Mouse (Mus musculus) forebrain, postnatal 0 days (tissue): ENCODE measurements around the gene Pcbp3. TPM values are rescaled to one million over a fixed set of nuclear protein-coding genes. Genes with fewer than 3 reads are reported as not detected.

Experiments
- ATAC-seq: fragments of 200-750 bp; cut with Nextera tagmentation; 2 replicates; pipeline ENCODE4 v1.8.0; 2017; ENCODE audit warnings: mild to moderate bottlenecking, moderate library complexity
- DNase-seq: peaks from one replicate; pipeline ENCODE4 v3.0.0-alpha.2; 2015
- H3K27ac ChIP-seq: fragments of 300-500 bp; sonication (generic); 2 replicates; pipeline ENCODE4 v1.5.1; 2014; ENCODE audit warnings: low read depth, mild to moderate bottlenecking, antibody characterized with exemption, low read length, moderate library complexity, mixed read lengths
- H3K27me3 ChIP-seq: fragments of 300-500 bp; sonication (generic); 2 replicates; pipeline ENCODE4 v1.6.1; 2014; ENCODE audit warnings: mild to moderate bottlenecking, low read length, mixed read lengths; ENCODE audit not compliant: insufficient read depth
- H3K36me3 ChIP-seq: fragments of 300-500 bp; sonication (generic); 2 replicates; pipeline ENCODE4 v1.6.1; 2014; ENCODE audit warnings: mild to moderate bottlenecking, moderate library complexity; ENCODE audit not compliant: insufficient read depth
- H3K4me1 ChIP-seq: fragments of 300-500 bp; sonication (generic); 2 replicates; pipeline ENCODE4 v1.6.1; 2014; ENCODE audit warnings: antibody characterized with exemption; ENCODE audit not compliant: insufficient read depth
- H3K4me2 ChIP-seq: fragments of 300-500 bp; sonication (generic); 2 replicates; pipeline ENCODE4 v1.6.1; 2014; ENCODE audit warnings: low read depth, mild to moderate bottlenecking, moderate library complexity
- H3K4me3 ChIP-seq: fragments of 300-500 bp; sonication (generic); 2 replicates; pipeline ENCODE4 v1.5.1; 2014; ENCODE audit warnings: low read depth, low read length, mixed read lengths
- H3K9ac ChIP-seq: fragments of 300-500 bp; sonication (generic); 2 replicates; pipeline ENCODE4 v1.6.1; 2014; ENCODE audit warnings: mild to moderate bottlenecking
- H3K9me3 ChIP-seq: fragments of 300-500 bp; sonication (generic); 2 replicates; pipeline ENCODE4 v1.6.1; 2016; ENCODE audit warnings: low read length
- CTCF ChIP-seq: sonication (generic); IDR thresholded peaks from 2 replicates; pipeline ENCODE4 v1.5.1; 2016; ENCODE audit warnings: antibody characterized with exemption, control low read depth, low read depth
- WGBS: fragments of 180-500 bp; shearing (Covaris S2); extraction: QIAGEN DNeasy Blood & Tissue Kit; methylation state at CpG from one replicate; pipeline ENCODE4 v1.1.7; 2014; 5-methylcytosine and 5-hydroxymethylcytosine counted together
- polyA plus RNA-seq: library from polyadenylated mRNA; unstranded; fragments of >200 nt; fragmentation: Nextera tagmentation; extraction: Ambion mirVana; gene quantifications from 2 replicates; pipeline ENCODE4 v1.2.1, GENCODE M21; 2015
- total RNA-seq: library from RNA; depleted of rRNA; stranded (reverse); fragments of >200 nt; gene quantifications from 2 replicates; pipeline ENCODE4 v1.2.3, GENCODE M21; 2014

The Pcbp3 gene
- total and polyA plus RNA-seq, 2 experiments from 2014 or later = 40.4 to 78.6 TPM

DNA sequence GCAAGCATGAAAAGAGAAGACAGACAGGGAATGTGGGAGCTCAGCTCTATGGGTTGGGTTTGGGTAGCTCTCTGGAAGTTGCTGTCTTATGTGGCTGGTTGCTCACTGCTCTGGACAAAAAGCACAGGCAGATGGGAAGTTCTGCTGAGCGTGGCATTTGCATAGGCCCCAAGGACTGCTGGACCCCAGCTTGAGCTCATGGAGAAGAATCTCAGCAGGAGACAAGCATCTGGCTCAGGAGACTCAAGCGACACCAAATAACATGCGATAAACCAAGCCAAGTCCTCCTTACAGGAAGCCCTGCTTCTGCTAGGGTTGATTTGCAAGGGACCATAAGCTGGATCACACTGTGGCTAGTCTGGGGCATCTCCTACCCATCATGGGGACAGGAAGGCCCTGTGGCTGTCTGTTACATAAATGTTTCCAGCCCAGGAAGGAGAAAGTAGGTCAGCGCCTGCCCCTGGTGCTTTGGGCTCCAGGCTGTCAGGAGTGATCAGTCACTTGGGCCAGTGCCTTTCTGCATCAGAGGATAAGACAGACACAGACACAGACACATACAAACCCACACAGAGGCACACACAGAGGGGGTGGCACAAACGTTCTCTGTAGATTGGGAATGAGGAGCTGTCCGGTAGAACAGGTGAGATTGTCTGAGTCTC lies 159.7 kb downstream of the Pcbp3 start:
- Histone ChIP-seq H3K4me3 (no peak overlapping the region), H3K9me3 (no peaks in the 10 kb centered on the region), H3K27ac (no peak overlapping the region), H3K36me3 (peaks cover 6% of the 10 kb centered on the region), H3K27me3 (no peaks in the 10 kb centered on the region), H3K9ac (no peak overlapping the region), H3K4me1 (no peaks in the 10 kb centered on the region), H3K4me2 (no peak overlapping the region)
- ATAC-seq (no peak), DNase-seq (no peak)
- 82% methylated on average over 6 of the region's 6 CpGs for WGBS
- TF ChIP-seq CTCF = no peak

DNA sequence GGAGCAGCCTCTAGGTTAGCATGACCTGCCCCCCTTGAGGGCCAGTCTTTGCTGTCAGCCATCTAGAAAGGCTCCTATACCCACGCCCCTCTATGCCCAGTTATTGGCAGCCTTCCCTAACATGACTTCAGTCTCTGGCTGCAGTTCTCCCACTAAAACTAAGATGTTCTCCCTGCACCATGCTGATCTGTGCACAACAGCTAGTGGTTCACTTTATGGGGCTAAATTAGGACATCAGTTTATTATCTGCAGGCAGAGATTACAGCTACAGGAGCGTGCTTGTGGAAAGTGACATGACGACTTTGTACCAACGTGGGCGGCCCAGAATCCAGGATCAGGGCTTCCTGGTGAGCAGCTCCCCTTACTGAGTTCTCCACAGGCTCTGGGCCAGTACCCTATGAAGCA lies 160.4 kb downstream of the Pcbp3 start:
- no peaks in the 10 kb centered on the region for H3K4me1 ChIP-seq
- no peak overlapping the region for H3K4me3 ChIP-seq
- DNase-seq = no peak
- TF ChIP-seq CTCF = no peak
- no peak overlapping the region for H3K9ac ChIP-seq
- ATAC-seq = no peak
- H3K9me3 ChIP-seq = no peaks in the 10 kb centered on the region
- 59% methylated on average over 5 of the region's 5 CpGs for WGBS
- H3K36me3 ChIP-seq = peaks cover 6% of the 10 kb centered on the region
- no peaks in the 10 kb centered on the region for H3K27me3 ChIP-seq
- H3K4me2 ChIP-seq = no peak overlapping the region
- H3K27ac ChIP-seq = no peak overlapping the region

DNA sequence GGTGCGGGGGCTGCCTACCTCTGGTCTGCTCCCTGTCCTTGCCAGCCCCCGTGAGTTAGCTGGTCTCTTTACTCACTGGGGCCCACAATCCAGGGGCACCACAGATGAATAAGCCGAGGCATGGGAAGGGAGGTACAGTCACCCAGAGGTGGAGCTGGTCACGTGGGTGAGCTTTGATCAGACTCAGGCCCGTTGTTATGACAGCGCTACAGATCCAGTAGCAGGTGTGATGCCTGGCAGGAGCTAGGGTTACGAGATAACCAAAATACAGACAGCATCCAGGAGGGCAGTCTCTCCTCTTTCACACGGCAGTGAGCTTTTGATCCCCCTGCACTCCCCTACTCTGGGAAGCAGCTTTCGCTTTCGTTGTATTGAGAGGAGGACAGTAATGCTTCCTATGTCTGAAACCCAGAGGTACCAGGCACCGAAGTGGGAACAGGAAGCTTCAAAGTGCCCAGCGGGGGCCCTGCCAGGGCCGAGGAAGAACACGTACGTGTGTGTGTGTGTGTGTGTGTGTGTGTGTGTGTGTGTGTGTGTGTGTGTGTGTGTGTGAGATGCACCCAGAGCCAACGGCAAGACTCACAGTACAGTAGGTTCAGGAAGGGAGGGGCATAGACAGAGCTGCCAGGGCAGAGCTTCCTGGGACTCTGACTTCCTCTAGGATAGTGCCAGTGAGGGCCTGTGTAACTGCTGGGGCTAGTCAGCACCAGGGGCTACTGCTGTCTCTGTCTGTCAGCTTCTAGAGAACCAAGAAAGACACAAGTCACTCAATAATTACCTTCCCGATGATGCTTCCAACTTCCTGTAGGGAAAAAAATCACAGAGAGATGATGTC lies 162.7 kb downstream of the Pcbp3 start:
- Histone ChIP-seq H3K9me3 (no peaks in the 10 kb centered on the region), H3K9ac (no peak overlapping the region), H3K4me1 (no peaks in the 10 kb centered on the region), H3K36me3 (peaks cover 6% of the 10 kb centered on the region), H3K27me3 (no peaks in the 10 kb centered on the region), H3K4me3 (no peak overlapping the region), H3K27ac (no peak overlapping the region), H3K4me2 (no peak overlapping the region)
- DNase-seq (no peak), ATAC-seq (no peak)
- no peak for TF ChIP-seq CTCF
- WGBS = 83% methylated on average over 17 of the region's 17 CpGs

DNA sequence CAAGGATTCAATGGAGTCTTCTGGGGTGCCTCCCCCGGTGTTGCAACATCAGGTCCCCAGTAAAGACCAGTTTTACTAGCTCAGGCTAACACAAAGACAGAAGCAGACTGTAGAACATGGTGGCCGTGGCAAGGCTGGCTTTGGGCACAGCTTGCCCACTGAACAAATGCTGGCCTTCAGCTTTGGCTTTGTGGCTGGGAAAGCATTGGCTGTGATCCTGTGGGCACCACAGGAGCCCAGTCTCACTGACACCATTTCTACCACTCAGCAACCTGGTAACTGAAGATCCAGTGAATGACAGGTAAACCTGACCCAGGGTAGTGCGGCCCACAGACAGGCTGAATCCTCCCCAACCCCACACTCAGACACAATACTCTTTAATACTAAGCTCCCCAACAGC lies 167.6 kb downstream of the Pcbp3 start:
- H3K27me3 ChIP-seq = no peaks in the 10 kb centered on the region
- peaks cover 10% of the 10 kb centered on the region for H3K36me3 ChIP-seq
- H3K9me3 ChIP-seq = no peaks in the 10 kb centered on the region
- ATAC-seq = no peak
- 89% methylated on average over 3 of the region's 3 CpGs for WGBS
- no peak for DNase-seq
- no peak overlapping the region for H3K4me2 ChIP-seq
- no peak overlapping the region for H3K9ac ChIP-seq
- TF ChIP-seq CTCF = no peak
- no peak overlapping the region for H3K4me3 ChIP-seq
- no peaks in the 10 kb centered on the region for H3K4me1 ChIP-seq
- no peak overlapping the region for H3K27ac ChIP-seq

DNA sequence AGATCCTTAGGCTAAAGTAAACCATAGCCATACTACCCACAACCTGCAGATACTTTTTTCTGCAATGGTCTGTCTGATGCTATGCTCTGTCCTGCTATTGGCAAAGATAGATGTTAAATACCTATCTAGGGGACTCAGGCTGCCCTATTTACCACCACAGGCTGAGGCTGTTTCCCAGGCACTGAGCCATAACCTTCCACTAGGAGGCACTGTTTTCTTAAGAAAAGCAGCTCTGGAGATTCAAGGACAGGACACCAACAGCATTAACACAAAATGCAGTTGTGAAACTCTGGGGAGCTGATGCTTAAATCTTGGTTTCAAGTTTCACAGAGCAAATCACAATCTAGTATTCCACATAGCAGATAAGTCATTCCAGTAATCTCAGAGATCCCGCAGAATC lies 170.2 kb downstream of the Pcbp3 start:
- Histone ChIP-seq H3K4me1 (no peaks in the 10 kb centered on the region), H3K36me3 (peaks cover 20% of the 10 kb centered on the region), H3K27me3 (no peaks in the 10 kb centered on the region), H3K9me3 (no peaks in the 10 kb centered on the region), H3K4me3 (no peak overlapping the region), H3K9ac (no peak overlapping the region), H3K27ac (no peak overlapping the region), H3K4me2 (no peak overlapping the region)
- ATAC-seq (no peak), DNase-seq (peak; percentile 18)
- WGBS = 82% methylated on average over 1 of the region's 1 CpGs
- peak; percentile 65 for TF ChIP-seq CTCF

DNA sequence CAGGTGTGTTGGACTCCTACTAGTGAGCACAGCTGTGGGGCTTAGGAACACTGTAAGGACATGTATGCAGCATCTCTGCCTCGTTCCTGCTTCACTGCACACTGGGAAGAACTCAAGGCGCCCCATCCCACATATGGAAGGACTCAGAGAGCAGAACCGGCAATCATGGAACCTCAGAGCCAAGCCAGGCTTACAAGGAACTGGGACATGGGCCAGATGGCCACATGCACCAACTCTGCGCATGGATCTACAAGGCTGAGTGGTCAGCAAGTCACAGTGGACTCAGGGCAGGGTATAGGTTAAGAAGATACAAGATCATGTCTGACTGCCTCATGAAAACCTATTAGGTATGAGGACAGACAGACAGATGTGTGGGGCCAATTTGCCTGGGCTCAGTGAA lies 171.8 kb downstream of the Pcbp3 start:
- DNase-seq (no peak), ATAC-seq (no peak)
- Histone ChIP-seq H3K36me3 (peaks cover 23% of the 10 kb centered on the region), H3K27ac (no peak overlapping the region), H3K4me2 (no peak overlapping the region), H3K4me1 (no peaks in the 10 kb centered on the region), H3K9me3 (no peaks in the 10 kb centered on the region), H3K9ac (no peak overlapping the region), H3K4me3 (no peak overlapping the region), H3K27me3 (no peaks in the 10 kb centered on the region)
- no peak for TF ChIP-seq CTCF
- 86% methylated on average over 4 of the region's 4 CpGs for WGBS

DNA sequence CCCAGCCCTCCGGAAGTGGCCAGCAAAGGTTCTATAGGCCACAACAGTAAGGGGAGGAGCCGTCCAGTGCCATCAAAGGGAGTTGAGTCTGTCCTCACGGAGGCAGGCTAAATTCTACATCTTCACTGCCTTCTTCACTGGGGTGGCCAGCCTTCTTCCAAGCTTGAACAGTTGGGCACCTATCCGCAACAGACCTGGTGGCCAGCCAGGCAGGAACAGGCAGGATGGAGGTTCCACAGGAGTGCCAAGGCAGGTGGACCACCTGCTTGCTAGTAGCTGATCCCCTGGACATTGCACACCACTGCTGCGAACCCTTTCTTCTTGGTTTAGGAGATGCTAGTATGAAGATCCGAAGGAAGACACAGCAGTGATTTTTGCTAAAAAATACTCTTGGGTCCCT lies 176.4 kb downstream of the Pcbp3 start:
- TF ChIP-seq CTCF = no peak

More for the DNA sequence above, 176.4 kb downstream of the Pcbp3 start:
- DNase-seq = no peak
- 85% methylated on average over 6 of the region's 6 CpGs for WGBS
- Histone ChIP-seq H3K4me2 (no peak overlapping the region), H3K9me3 (no peaks in the 10 kb centered on the region), H3K4me3 (no peak overlapping the region), H3K36me3 (peaks cover 18% of the 10 kb centered on the region), H3K27ac (no peak overlapping the region), H3K27me3 (no peaks in the 10 kb centered on the region), H3K9ac (no peak overlapping the region), H3K4me1 (no peaks in the 10 kb centered on the region)
- ATAC-seq = no peak
